Mouse (Mus musculus) cortical plate, adult 2 months (tissue): ENCODE data around the gene Tmem143.

Source experiments
- CTCF ChIP-seq: fragments of 200-500 bp; IDR thresholded peaks from 2 replicates; pipeline ENCODE4 v1.5.1; 2011; ENCODE audit warnings: mild to moderate bottlenecking, control low read depth, low read length; ENCODE audit not compliant: insufficient read depth; ENCODE audit errors: extremely low read depth
- POLR2A ChIP-seq: fragments of 200-500 bp; IDR thresholded peaks from 2 replicates; pipeline ENCODE4 v1.6.1; 2011; ENCODE audit warnings: mild to moderate bottlenecking, low read length, control low read depth; ENCODE audit not compliant: insufficient read depth; ENCODE audit errors: extremely low read depth

GRCm38 (mm10) chr7:45906622-45907021, 9.9 kb downstream of the Tmem143 start:
- TF ChIP-seq CTCF (no peak), POLR2A (no peak)
